Mouse (Mus musculus): ENCODE results near the gene Tsr2. TPM values are rescaled to one million over a fixed set of nuclear protein-coding genes. Genes with fewer than 3 reads are reported as not detected.

Gene Tsr2
- 34.2 and 41.9 TPM in 2 replicates for polyA plus RNA-seq (2021; fragmentation: Nextera tagmentation)
- long read RNA-seq, experiment 1, transcript Tsr2-202 (5 exons, 3,796 nt), result major isoform, 151 of 225 reads
- long read RNA-seq, experiment 1, transcript Tsr2-203 (4 exons, 1,318 nt), result minor isoform, 11 of 225 reads
- long read RNA-seq, experiment 1, transcript Tsr2-201 (5 exons, 3,804 nt), result minor isoform, 28 of 225 reads
- long read RNA-seq, experiment 1, partial matches to known transcripts, result 30 of 225 reads
- long read RNA-seq, experiment 1, other reads (novel, unspliced or antisense), result 4 of 225 reads
- long read RNA-seq, experiment 2, transcript Tsr2-202 (5 exons, 3,796 nt), result major isoform, 46 of 81 reads
- long read RNA-seq, experiment 2, transcript Tsr2-201 (5 exons, 3,804 nt), result minor isoform, 6 of 81 reads
- long read RNA-seq, experiment 2, partial matches to known transcripts, result 4 of 81 reads
- long read RNA-seq, experiment 2, other reads (novel, unspliced or antisense), result 24 of 81 reads

GRCm38 (mm10) chrX:151096171-151097058, at the start of gene Tsr2:
TSS of gene Tsr2 (minus strand) at chrX:151096543.

GRCm38 (mm10) chrX:151045850-151046249, 50.5 kb downstream of the Tsr2 start, which contains the start of gene Fgd1:
TSS of gene Fgd1 (plus strand) at chrX:151046150.

Other genes with a start within 250 kb of the Tsr2 start
- gene Gnl3l, start 79.2 kb downstream of the Tsr2 start, polyA plus RNA-seq (2021; fragmentation: Nextera tagmentation), result 71.8 and 72.1 TPM in 2 replicates
- gene Fgd1, start 50.4 kb downstream of the Tsr2 start, polyA plus RNA-seq (2021; fragmentation: Nextera tagmentation), result 1.7 and 3.7 TPM in 2 replicates
- gene Wnk3, start 101.5 kb upstream of the Tsr2 start, polyA plus RNA-seq (2021; fragmentation: Nextera tagmentation), result 4.4 and 6.6 TPM in 2 replicates
- 10.5 and 16.1 TPM in 2 replicates for gene Fam120c, start 247.6 kb upstream of the Tsr2 start, polyA plus RNA-seq (2021; fragmentation: Nextera tagmentation)